Mouse (Mus musculus): ENCODE data around the gene Fam71e1. TPM values are rescaled to one million over a fixed set of nuclear protein-coding genes. Genes with fewer than 3 reads are reported as not detected.
A peak's percentile ranks its signal among the peaks of the same experiment; 100 is the strongest.

The Fam71e1 gene
- total and polyA plus RNA-seq, 2 experiments = 1.8 to 4.1 TPM

DNA sequence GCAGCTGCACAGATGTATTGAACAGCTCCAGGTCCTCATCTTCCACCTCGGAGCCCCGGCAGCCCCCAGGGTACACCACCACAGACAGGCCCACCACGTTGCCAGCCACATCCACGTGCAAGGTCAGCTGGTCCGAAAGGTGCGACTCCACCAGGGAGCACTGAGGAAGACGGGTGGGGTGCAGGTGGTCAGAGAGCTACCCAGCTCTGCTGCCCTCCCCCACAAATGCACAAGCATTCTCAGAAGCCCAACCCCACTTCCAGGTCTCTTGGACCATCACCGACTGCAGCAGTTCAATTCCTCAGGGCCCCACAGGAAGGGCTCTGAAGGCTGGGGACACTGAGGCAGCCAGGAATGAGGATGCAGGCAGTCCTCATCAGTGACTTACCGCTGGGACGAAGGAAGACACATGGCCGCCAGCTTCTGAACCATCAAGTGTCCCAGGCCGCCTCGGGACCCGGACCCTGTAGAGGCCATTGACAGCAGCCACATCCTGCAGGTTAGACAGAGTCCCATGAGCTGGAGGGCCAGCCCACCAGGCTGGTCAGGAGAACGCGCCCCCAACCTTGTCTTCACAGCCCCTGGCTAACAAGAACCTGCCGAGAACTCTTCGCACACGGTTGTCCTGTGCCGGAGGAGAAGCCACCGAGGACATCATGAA lies 4.1 kb upstream of the Fam71e1 start:
- Histone ChIP-seq H3K27ac (replicated peaks; ENCODE audit: insufficient read depth, low read depth, low read length) (no peak overlapping the region), H3K27me3 (ENCODE audit: control insufficient read depth, insufficient read depth, low read length) (no peaks in the 10 kb centered on the region), H3K79me2 (ENCODE audit: control insufficient read depth, insufficient read depth, low read length) (peaks cover 8% of the 10 kb centered on the region; the same call in 1 of the 2 replicates), H3K4me1 (ENCODE audit: control insufficient read depth, insufficient read depth, low read length) (peaks cover 12% of the 10 kb centered on the region), H3K4me3 (ENCODE audit: insufficient read depth, low read depth, low read length) (no peak overlapping the region), H3K9ac (ENCODE audit: low read depth, low read length) (no peak overlapping the region), H3K36me3 (ENCODE audit: control insufficient read depth, insufficient read depth, low read length) (no peaks in the 10 kb centered on the region)
- WGBS = 96% methylated on average over 21 of the region's 21 CpGs
- DNase-seq (ENCODE audit: extremely low read depth, low read depth, low spot score) = no peak
- no peak for TF ChIP-seq POLR2A (IDR thresholded peaks at IDR 0.05; ENCODE audit: extremely low read depth, insufficient read depth, low read length)
- TF ChIP-seq CTCF (IDR thresholded peaks at IDR 0.05; ENCODE audit: low read depth, low read length) = no peak

DNA sequence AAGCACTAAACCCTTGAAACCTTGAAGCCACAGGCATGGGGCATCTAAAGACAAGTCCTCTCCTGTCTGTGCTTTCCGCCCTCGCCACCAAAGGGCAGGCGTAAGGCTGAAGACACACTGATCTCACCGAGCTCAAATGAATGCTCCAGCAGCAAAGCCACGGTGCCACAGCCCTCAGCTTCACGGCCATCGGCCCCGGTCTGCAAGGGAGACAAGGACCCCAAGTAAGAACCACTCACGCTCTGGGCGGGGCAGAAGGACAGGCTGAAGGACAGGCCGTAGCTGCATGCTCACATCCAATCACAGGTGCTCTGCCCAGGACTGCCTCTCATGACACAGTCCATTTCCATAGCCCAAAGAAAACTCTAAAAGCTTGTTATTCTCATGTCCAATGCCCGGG lies 1.7 kb upstream of the Fam71e1 start:
- 96% methylated on average over 12 of the region's 12 CpGs for WGBS
- Histone ChIP-seq H3K4me1 (ENCODE audit: control insufficient read depth, insufficient read depth, low read length) (peaks cover 25% of the 10 kb centered on the region), H3K9ac (ENCODE audit: low read depth, low read length) (no peak overlapping the region)

DNA sequence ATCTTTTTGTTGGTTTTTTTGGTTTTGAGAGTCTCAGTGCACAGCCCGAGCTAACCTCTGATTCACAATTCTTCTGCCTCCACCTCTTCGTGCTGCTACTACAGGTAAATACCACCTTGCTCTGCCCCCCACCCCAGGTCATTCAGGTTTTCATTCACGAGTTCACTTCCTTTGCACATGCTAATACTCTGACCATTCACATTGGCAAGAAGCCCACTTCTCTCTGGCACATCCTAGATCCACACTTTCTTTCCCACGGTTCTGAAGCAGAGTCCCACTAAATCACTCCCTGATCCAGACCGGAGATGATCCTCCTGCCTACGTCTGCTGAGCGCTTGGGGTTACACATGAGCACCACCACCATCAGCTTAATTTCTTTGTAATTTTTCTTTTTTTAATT lies 1.3 kb upstream of the Fam71e1 start:
- peaks cover 8% of the 10 kb centered on the region; the same call in 1 of the 2 replicates for H3K79me2 ChIP-seq (ENCODE audit: control insufficient read depth, insufficient read depth, low read length)
- no peaks in the 10 kb centered on the region for H3K36me3 ChIP-seq (ENCODE audit: control insufficient read depth, insufficient read depth, low read length)
- H3K4me1 ChIP-seq (ENCODE audit: control insufficient read depth, insufficient read depth, low read length) = peaks cover 25% of the 10 kb centered on the region
- no peak overlapping the region for H3K27ac ChIP-seq (replicated peaks; ENCODE audit: insufficient read depth, low read depth, low read length)
- H3K4me3 ChIP-seq (ENCODE audit: insufficient read depth, low read depth, low read length) = no peak overlapping the region
- H3K9ac ChIP-seq (ENCODE audit: low read depth, low read length) = no peak overlapping the region
- DNase-seq (ENCODE audit: extremely low read depth, low read depth, low spot score) = no peak
- no peaks in the 10 kb centered on the region for H3K27me3 ChIP-seq (ENCODE audit: control insufficient read depth, insufficient read depth, low read length)
- TF ChIP-seq CTCF (IDR thresholded peaks at IDR 0.05; ENCODE audit: low read depth, low read length) = no peak
- no peak for TF ChIP-seq POLR2A (IDR thresholded peaks at IDR 0.05; ENCODE audit: extremely low read depth, insufficient read depth, low read length)
- 65% methylated on average over 7 of the region's 7 CpGs for WGBS

More for the DNA sequence above, 1.7 kb upstream of the Fam71e1 start:
- TF ChIP-seq CTCF (IDR thresholded peaks at IDR 0.05; ENCODE audit: low read depth, low read length) = no peak
- no peak for TF ChIP-seq POLR2A (IDR thresholded peaks at IDR 0.05; ENCODE audit: extremely low read depth, insufficient read depth, low read length)
- no peaks in the 10 kb centered on the region for H3K36me3 ChIP-seq (ENCODE audit: control insufficient read depth, insufficient read depth, low read length)
- no peak overlapping the region for H3K4me3 ChIP-seq (ENCODE audit: insufficient read depth, low read depth, low read length)
- peaks cover 8% of the 10 kb centered on the region; the same call in 1 of the 2 replicates for H3K79me2 ChIP-seq (ENCODE audit: control insufficient read depth, insufficient read depth, low read length)
- DNase-seq (ENCODE audit: extremely low read depth, low read depth, low spot score) = no peak
- no peak overlapping the region for H3K27ac ChIP-seq (replicated peaks; ENCODE audit: insufficient read depth, low read depth, low read length)
- H3K27me3 ChIP-seq (ENCODE audit: control insufficient read depth, insufficient read depth, low read length) = no peaks in the 10 kb centered on the region

DNA sequence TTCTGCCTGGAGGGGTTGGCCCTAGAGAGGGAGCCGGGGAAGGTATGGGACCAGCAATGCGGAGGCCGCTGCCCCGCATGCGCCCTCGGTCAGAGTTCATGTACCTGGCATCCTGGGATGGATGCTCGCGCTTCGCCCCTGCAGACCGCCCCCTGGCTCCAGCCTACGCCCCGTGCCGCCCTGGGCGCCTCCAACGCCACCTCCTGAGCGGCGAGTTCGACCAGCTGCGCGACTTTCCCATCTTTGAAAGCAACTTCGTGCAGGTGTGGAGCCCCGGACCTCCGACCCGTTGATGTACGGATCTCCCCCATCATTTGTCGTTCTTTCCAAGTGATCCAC lies 359 bp downstream of the Fam71e1 start:
- H3K27ac ChIP-seq (replicated peaks; ENCODE audit: insufficient read depth, low read depth, low read length) = peak overlapping the region; percentile 25
- peaks cover 25% of the 10 kb centered on the region for H3K4me1 ChIP-seq (ENCODE audit: control insufficient read depth, insufficient read depth, low read length)
- DNase-seq (ENCODE audit: extremely low read depth, low read depth, low spot score) = no peak
- peak overlapping the region; percentile 45 for H3K9ac ChIP-seq (ENCODE audit: low read depth, low read length)
- WGBS = 2% methylated on average over 26 of the region's 26 CpGs
- peaks cover 8% of the 10 kb centered on the region; the same call in 1 of the 2 replicates for H3K79me2 ChIP-seq (ENCODE audit: control insufficient read depth, insufficient read depth, low read length)
- H3K27me3 ChIP-seq (ENCODE audit: control insufficient read depth, insufficient read depth, low read length) = no peaks in the 10 kb centered on the region
- no peaks in the 10 kb centered on the region for H3K36me3 ChIP-seq (ENCODE audit: control insufficient read depth, insufficient read depth, low read length)
- peak overlapping the region; percentile 67 for H3K4me3 ChIP-seq (ENCODE audit: insufficient read depth, low read depth, low read length)
- TF ChIP-seq CTCF (IDR thresholded peaks at IDR 0.05; ENCODE audit: low read depth, low read length) (no peak), POLR2A (IDR thresholded peaks at IDR 0.05; ENCODE audit: extremely low read depth, insufficient read depth, low read length) (no peak)

DNA sequence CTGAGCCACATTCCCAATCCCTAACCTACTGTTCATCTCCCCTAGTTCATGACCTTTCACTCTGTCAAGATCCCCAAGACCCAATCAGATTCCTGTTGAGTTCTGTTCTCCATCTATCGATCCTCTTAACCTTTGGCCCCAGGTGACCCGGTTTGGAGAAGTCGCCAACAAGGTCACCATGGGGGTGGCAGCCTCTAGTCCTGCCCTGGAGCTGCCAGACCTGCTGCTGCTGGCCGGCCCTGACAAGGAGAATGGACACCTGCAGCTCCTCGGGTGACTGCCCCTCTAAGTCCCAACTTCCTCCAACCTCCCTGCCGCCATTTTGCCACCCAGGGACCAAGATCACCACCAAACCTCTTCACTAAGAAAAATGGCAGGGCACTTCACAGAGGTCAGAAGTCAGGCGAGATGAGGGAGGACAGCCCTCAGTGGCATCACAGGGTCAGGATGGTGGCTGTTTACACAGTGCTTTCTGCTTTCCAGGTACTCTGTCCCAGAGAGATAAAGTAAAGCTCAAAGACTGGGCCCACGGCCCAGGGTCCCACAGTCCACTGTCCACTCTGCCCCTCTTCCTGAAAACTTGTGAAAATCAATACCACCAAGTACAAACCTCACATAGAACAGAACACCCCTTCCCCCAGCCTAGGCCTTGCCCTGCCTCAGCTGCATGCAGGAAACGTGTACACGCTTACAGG lies 1.1 kb downstream of the Fam71e1 start:
- WGBS = 27% methylated on average over 10 of the region's 10 CpGs
- peak; percentile 97 for DNase-seq (ENCODE audit: extremely low read depth, low read depth, low spot score)
- H3K4me3 ChIP-seq (ENCODE audit: insufficient read depth, low read depth, low read length) = no peak overlapping the region
- no peaks in the 10 kb centered on the region for H3K27me3 ChIP-seq (ENCODE audit: control insufficient read depth, insufficient read depth, low read length)
- H3K27ac ChIP-seq (replicated peaks; ENCODE audit: insufficient read depth, low read depth, low read length) = peak overlapping the region; percentile 72
- TF ChIP-seq CTCF (IDR thresholded peaks at IDR 0.05; ENCODE audit: low read depth, low read length) (no peak), POLR2A (IDR thresholded peaks at IDR 0.05; ENCODE audit: extremely low read depth, insufficient read depth, low read length) (no peak)
- no peak overlapping the region for H3K9ac ChIP-seq (ENCODE audit: low read depth, low read length)
- peaks cover 8% of the 10 kb centered on the region; the same call in 1 of the 2 replicates for H3K79me2 ChIP-seq (ENCODE audit: control insufficient read depth, insufficient read depth, low read length)
- peaks cover 25% of the 10 kb centered on the region for H3K4me1 ChIP-seq (ENCODE audit: control insufficient read depth, insufficient read depth, low read length)
- H3K36me3 ChIP-seq (ENCODE audit: control insufficient read depth, insufficient read depth, low read length) = no peaks in the 10 kb centered on the region

DNA sequence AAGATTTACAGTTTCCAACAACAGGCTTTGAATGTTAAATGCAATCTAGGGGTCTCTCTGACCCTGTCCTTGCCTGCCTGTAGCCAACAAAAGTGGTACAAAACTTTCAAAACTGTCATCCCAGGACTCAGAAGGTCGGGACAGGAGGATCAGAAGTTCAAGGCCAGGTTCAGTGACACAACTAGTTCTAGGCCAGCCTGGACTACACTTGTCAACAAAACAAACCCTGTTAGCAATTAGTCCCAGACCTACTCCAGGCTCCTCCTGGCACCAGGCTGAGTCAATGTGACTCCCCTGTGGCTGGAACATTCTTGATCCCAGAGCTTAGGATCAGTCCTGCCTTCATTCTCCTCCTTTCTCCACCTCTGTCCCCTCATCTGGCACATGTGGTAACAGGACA lies 2.5 kb downstream of the Fam71e1 start:
- WGBS = 18% methylated on average over 1 of the region's 1 CpGs
- H3K27me3 ChIP-seq (ENCODE audit: control insufficient read depth, insufficient read depth, low read length) = no peaks in the 10 kb centered on the region
- H3K9ac ChIP-seq (ENCODE audit: low read depth, low read length) = no peak overlapping the region
- peak; percentile 79 for DNase-seq (ENCODE audit: extremely low read depth, low read depth, low spot score)
- no peak overlapping the region for H3K4me3 ChIP-seq (ENCODE audit: insufficient read depth, low read depth, low read length)
- peaks cover 8% of the 10 kb centered on the region; the same call in 1 of the 2 replicates for H3K79me2 ChIP-seq (ENCODE audit: control insufficient read depth, insufficient read depth, low read length)
- H3K27ac ChIP-seq (replicated peaks; ENCODE audit: insufficient read depth, low read depth, low read length) = peak overlapping the region; percentile 64
- H3K36me3 ChIP-seq (ENCODE audit: control insufficient read depth, insufficient read depth, low read length) = no peaks in the 10 kb centered on the region
- H3K4me1 ChIP-seq (ENCODE audit: control insufficient read depth, insufficient read depth, low read length) = peaks cover 25% of the 10 kb centered on the region
- no peak for TF ChIP-seq POLR2A (IDR thresholded peaks at IDR 0.05; ENCODE audit: extremely low read depth, insufficient read depth, low read length)
- no peak for TF ChIP-seq CTCF (IDR thresholded peaks at IDR 0.05; ENCODE audit: low read depth, low read length)
